Mouse (Mus musculus): ENCODE measurements around the gene Sncg. TPM values are rescaled to one million over a fixed set of nuclear protein-coding genes. Genes with fewer than 3 reads are reported as not detected.

The Sncg gene
- polyA plus RNA-seq, 2 experiments = 0.17 TPM; not detected in 1

DNA sequence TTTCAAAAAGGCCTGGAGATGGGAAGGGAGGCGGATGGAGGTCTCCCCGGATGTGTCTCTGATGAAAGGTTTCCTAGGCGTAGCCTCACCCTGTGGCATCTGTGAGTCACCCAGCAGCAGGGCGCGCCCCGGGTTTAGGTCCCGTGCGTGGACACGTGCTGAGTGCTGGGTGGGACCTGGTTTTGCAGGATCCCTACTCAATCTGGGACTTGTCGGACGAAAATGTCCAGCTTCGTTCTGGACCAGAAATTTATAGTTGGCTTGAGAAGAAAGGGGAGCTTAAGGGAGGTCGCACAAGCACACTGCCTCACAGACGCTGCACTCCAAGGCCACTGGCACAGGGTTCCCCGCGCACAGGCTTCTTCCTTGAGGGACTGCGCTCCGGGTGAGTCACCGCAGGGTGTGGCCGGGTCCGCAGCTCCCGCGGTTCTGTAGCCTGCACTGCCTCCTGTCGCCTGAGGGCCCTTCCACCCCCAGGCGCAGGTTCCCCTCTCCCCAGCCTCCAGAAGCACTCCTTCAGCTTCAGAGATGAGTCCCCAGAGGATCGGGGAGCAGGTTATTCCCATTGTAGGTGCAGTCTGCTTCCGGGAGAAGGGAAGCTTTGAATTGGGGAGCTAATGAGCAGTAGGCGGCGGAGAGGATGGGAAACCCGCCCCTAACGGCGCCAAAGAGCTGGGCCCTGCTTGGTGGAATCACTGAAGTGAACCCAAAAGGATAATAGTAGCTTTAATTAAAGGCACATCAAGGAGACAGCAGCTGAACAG is 10.9 kb downstream of the Sncg start:
- Histone ChIP-seq H3K4me3 (ENCODE audit: insufficient read depth in 1 of 2, low read depth in 2 of 2, low read length in 2 of 2) (peak overlapping the region; percentile 26 to 28), H3K27me3 (ENCODE audit: control insufficient read depth, insufficient read depth, low read length) (no peaks in the 10 kb centered on the region), H3K9me3 (ENCODE audit: control insufficient read depth, low read length) (no peaks in the 10 kb centered on the region), H3K4me2 (ENCODE audit: low read depth) (peak overlapping the region; percentile 63), H3K27ac (no peak overlapping the region), H3K36me3 (replicated peaks; ENCODE audit: control insufficient read depth, insufficient read depth, low read depth) (no peaks in the 10 kb centered on the region), H3K9ac (replicated peaks) (no peak overlapping the region), H3K4me1 (replicated peaks; ENCODE audit: control insufficient read depth in 2 of 2, insufficient read depth in 2 of 2, low read length in 1 of 2) (peaks cover 0 to 5% of the 10 kb centered on the region in 2 experiments; a peak in 2 of 4 replicates)
- peak; percentile 36; the same call in 1 of the 2 replicates for TF ChIP-seq CTCF (IDR thresholded peaks at IDR 0.05; ENCODE audit: low read depth)
- TF ChIP-seq EP300 (IDR thresholded peaks at IDR 0.05; ENCODE audit: low read depth) = no peak
- ATAC-seq (ENCODE audit: insufficient read depth) (0 out of 2 replicates have a peak, but pooled peaks have one; percentile 23), DNase-seq (ENCODE audit: low read depth in 3 of 3, low spot score in 3 of 3) (peak in 1 of 3 experiments; percentile 6)
- 7% methylated on average over 32 of the region's 32 CpGs for WGBS (ENCODE audit: insufficient replicate concordance)

DNA sequence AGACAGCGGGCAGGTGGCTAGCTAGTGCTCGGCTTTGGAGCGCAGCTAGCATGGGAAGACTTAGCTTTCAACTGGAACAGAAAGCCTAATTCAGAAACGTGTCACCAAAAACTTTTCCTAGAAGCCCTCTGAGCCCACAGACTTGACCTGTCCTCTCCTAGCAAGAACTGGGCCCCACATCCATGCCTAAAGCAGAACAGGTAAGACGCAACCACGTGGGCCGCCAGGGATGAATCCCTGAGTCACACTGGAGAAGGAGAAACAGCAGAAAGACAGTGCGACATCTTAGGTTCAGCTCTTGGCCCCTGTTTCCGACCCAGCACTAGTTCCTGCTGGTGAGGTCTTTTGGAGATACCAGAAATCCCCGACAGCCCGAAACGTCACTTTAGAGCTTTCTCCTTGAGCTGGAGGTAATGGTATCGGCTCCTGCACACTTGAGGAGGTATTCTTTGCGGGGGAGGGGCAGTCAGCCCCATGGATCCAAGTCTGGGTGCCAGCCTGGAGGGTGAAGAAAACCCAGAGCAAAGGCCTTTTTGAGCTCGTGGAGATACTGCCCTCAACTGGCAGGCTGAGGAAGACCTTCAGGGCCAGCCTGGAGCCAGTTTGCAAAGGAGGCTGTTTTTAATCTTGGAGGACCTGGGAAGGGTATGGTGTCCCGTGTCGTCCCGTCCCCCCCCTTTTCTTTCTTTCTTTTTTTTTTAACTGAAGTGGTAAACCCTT is 11.7 kb downstream of the Sncg start:
- H3K4me1 ChIP-seq (replicated peaks; ENCODE audit: control insufficient read depth in 2 of 2, insufficient read depth in 2 of 2, low read length in 1 of 2) = peaks cover 0 to 11% of the 10 kb centered on the region in 2 experiments; a peak in 2 of 4 replicates
- ATAC-seq (ENCODE audit: insufficient read depth) (0 out of 2 replicates have a peak, but pooled peaks have one; percentile 27), DNase-seq (ENCODE audit: low read depth in 3 of 3, low spot score in 3 of 3) (peak in 1 of 3 experiments; percentile 22)
- no peak overlapping the region for H3K27ac ChIP-seq
- no peaks in the 10 kb centered on the region for H3K9me3 ChIP-seq (ENCODE audit: control insufficient read depth, low read length)
- TF ChIP-seq EP300 (IDR thresholded peaks at IDR 0.05; ENCODE audit: low read depth) (no peak), CTCF (IDR thresholded peaks at IDR 0.05; ENCODE audit: low read depth) (peak; percentile 65)
- H3K27me3 ChIP-seq (ENCODE audit: control insufficient read depth, insufficient read depth, low read length) = no peaks in the 10 kb centered on the region
- H3K4me3 ChIP-seq (ENCODE audit: insufficient read depth in 1 of 2, low read depth in 2 of 2, low read length in 2 of 2) = peak overlapping the region in 1 of 2 experiments; percentile 26; a peak in 1 of 4 replicates
- H3K36me3 ChIP-seq (replicated peaks; ENCODE audit: control insufficient read depth, insufficient read depth, low read depth) = no peaks in the 10 kb centered on the region
- 31% methylated on average over 18 of the region's 18 CpGs for WGBS (ENCODE audit: insufficient replicate concordance)
- peak overlapping the region; percentile 63 for H3K4me2 ChIP-seq (ENCODE audit: low read depth)
- no peak overlapping the region for H3K9ac ChIP-seq (replicated peaks)

DNA sequence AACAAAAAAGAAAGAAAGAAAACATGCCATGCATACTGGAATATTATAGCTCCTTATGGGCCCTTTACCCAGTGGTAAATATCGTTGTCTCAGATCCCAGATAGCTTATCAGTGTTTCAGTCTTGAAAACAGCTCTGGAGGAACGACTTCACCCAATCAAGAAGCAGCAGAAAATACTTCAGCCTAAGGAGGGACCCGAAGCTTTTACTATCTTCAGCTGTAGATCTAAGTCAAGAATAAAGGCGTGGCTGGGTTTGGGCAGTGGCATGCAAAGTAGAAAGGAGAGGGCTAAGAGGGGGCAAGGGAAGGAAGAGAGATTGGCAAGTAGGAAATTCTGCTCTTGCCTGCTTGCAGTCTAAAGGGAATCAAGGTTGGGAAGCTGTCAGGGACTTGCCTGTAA is 12.5 kb downstream of the Sncg start:
- H3K4me2 ChIP-seq (ENCODE audit: low read depth) = no peak overlapping the region

DNA sequence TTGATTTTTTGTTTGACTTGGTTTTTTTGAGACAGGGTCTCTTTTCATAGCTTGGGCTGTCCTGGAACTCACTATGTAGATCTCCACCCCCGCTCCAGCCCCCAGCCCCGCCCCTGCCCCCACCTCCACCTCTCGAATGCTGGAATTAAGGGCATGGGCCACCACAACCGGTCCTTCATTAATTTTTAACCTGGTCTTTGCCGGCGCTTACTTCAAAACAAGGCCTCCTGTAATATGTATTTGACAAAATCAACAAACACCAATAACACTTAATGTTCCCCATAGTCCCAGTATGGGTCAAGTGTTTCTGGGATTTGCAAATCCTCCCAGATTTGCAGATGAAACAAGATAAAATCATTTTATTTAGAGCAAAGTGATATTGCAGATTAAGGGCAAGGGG is 14.3 kb downstream of the Sncg start:
- Histone ChIP-seq H3K9ac (replicated peaks) (no peak overlapping the region), H3K9me3 (ENCODE audit: control insufficient read depth, low read length) (no peaks in the 10 kb centered on the region), H3K4me3 (ENCODE audit: insufficient read depth in 1 of 2, low read depth in 2 of 2, low read length in 2 of 2) (no peak overlapping the region), H3K27ac (no peak overlapping the region), H3K27me3 (ENCODE audit: control insufficient read depth, insufficient read depth, low read length) (no peaks in the 10 kb centered on the region), H3K36me3 (replicated peaks; ENCODE audit: control insufficient read depth, insufficient read depth, low read depth) (no peaks in the 10 kb centered on the region), H3K4me1 (replicated peaks; ENCODE audit: control insufficient read depth in 2 of 2, insufficient read depth in 2 of 2, low read length in 1 of 2) (peaks cover 0 to 12% of the 10 kb centered on the region in 2 experiments; a peak in 2 of 4 replicates), H3K4me2 (ENCODE audit: low read depth) (no peak overlapping the region)
- DNase-seq (ENCODE audit: low read depth in 3 of 3, low spot score in 3 of 3) (no peak), ATAC-seq (ENCODE audit: insufficient read depth) (no peak)
- TF ChIP-seq CTCF (IDR thresholded peaks at IDR 0.05; ENCODE audit: low read depth) (no peak), EP300 (IDR thresholded peaks at IDR 0.05; ENCODE audit: low read depth) (no peak)
- whole genome bisulfite sequencing (ENCODE audit: insufficient replicate concordance) = 48% methylated on average over 6 of the region's 6 CpGs

More for the DNA sequence above, 12.5 kb downstream of the Sncg start:
- no peak for ATAC-seq (ENCODE audit: insufficient read depth)
- Histone ChIP-seq H3K4me1 (replicated peaks; ENCODE audit: control insufficient read depth in 2 of 2, insufficient read depth in 2 of 2, low read length in 1 of 2) (peaks cover 0 to 12% of the 10 kb centered on the region in 2 experiments; a peak in 2 of 4 replicates), H3K27me3 (ENCODE audit: control insufficient read depth, insufficient read depth, low read length) (no peaks in the 10 kb centered on the region), H3K9ac (replicated peaks) (no peak overlapping the region), H3K36me3 (replicated peaks; ENCODE audit: control insufficient read depth, insufficient read depth, low read depth) (no peaks in the 10 kb centered on the region), H3K27ac (no peak overlapping the region), H3K4me3 (ENCODE audit: insufficient read depth in 1 of 2, low read depth in 2 of 2, low read length in 2 of 2) (no peak overlapping the region), H3K9me3 (ENCODE audit: control insufficient read depth, low read length) (no peaks in the 10 kb centered on the region)
- TF ChIP-seq CTCF (IDR thresholded peaks at IDR 0.05; ENCODE audit: low read depth) (no peak), EP300 (IDR thresholded peaks at IDR 0.05; ENCODE audit: low read depth) (no peak)
- no peak for DNase-seq (ENCODE audit: low read depth in 3 of 3, low spot score in 3 of 3)
- 11% methylated on average over 4 of the region's 4 CpGs for WGBS (ENCODE audit: insufficient replicate concordance)
